Mouse (Mus musculus) C2C12 (cell line): ENCODE results near the gene Adrb1.

Experiments used
- CTCF ChIP-seq: IDR thresholded peaks from one replicate; pipeline ENCODE4 v1.5.1; 2011; ENCODE audit not compliant: control insufficient read depth, insufficient read depth, insufficient read length
- MAX ChIP-seq: IDR thresholded peaks from one replicate; pipeline ENCODE4 v1.6.1; 2011; ENCODE audit warnings: mild to moderate bottlenecking, control low read depth
- USF1 ChIP-seq: IDR thresholded peaks from one replicate; pipeline ENCODE4 v1.6.1; 2011; ENCODE audit warnings: low read depth, mild to moderate bottlenecking, control low read depth, moderate library complexity

DNA sequence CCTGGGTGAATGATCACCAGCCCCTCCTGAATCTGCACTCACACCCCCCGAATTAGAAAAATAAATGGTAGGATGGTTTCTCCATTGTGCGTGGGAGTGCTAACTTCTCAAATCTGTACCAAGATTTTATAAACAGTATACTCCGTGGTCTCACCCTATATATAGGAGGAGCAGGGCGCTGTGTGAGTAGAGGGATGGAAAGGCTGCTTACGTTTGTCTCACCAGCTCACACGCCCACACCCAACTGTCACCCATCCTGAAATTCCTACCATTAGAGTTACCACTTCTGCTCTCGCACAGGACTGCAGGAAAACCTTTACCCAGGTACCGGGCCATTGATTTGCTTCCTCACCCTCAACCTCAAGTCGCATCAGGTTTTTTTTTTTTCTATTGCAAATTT, 47.0 kb downstream of the Adrb1 start:
- no peak for TF ChIP-seq CTCF
- TF ChIP-seq USF1 = no peak
- no peak for TF ChIP-seq MAX
